Mouse (Mus musculus) lung, adult 2 months (tissue): ENCODE results near the gene Shld1. TPM values are rescaled to one million over a fixed set of nuclear protein-coding genes. Genes with fewer than 3 reads are reported as not detected.

Experiments
- DNase-seq: peaks from one replicate; pipeline ENCODE4 v3.0.0; 2022
- H3K4me1 ChIP-seq: fragments of 200-500 bp; 2 replicates; pipeline ENCODE4 v1.6.1; 2011; ENCODE audit warnings: low read length; ENCODE audit not compliant: control insufficient read depth, insufficient read depth
- H3K4me3 ChIP-seq: fragments of 200-500 bp; replicated peaks from 2 replicates; pipeline ENCODE3; 2011; ENCODE audit warnings: low read depth, mild to moderate bottlenecking, control low read depth, low read length; ENCODE audit errors: extremely low read depth
- CTCF ChIP-seq: fragments of 200-500 bp; IDR thresholded peaks from 2 replicates; pipeline ENCODE4 v1.5.1; 2011; ENCODE audit warnings: mild to moderate bottlenecking, low read length, control low read depth; ENCODE audit not compliant: insufficient read depth
- POLR2A ChIP-seq: fragments of 200-500 bp; IDR thresholded peaks from 2 replicates; pipeline ENCODE4 v1.6.1; 2011; ENCODE audit warnings: low read depth, mild to moderate bottlenecking, control low read depth, low read length, borderline replicate concordance; ENCODE audit errors: extremely low read depth
- WGBS: fragments of 180-500 bp; shearing (Covaris S2); methylation state at CpG from one replicate; pipeline ENCODE4 v1.1.7; 2018; 5-methylcytosine and 5-hydroxymethylcytosine counted together
- polyA plus RNA-seq: library from polyadenylated mRNA; depleted of rRNA; stranded (reverse); fragments of >200 nt; gene quantifications from 2 replicates; pipeline ENCODE4 v1.2.3, GENCODE M21; 2012

Gene Shld1
- polyA plus RNA-seq, 1 experiment: 17.9 TPM

- Histone ChIP-seq H3K4me1 (no peaks in the 10 kb centered on the region), H3K4me3 (no peak overlapping the region)
- no peak for DNase-seq
- no peak for TF ChIP-seq POLR2A
- TF ChIP-seq CTCF: no peak
- 90% methylated on average over 10 of the region's 10 CpGs for WGBS
These were observed 47.2 kb downstream of the Shld1 start for GRCm38 (mm10) chr2:132733603-132734573.

- Histone ChIP-seq H3K4me1 (no peaks in the 10 kb centered on the region), H3K4me3 (no peak overlapping the region)
- 73% methylated on average over 2 of the region's 2 CpGs for WGBS
- DNase-seq: no peak
- TF ChIP-seq CTCF: no peak
- no peak for TF ChIP-seq POLR2A
These were observed 52.2 kb downstream of the Shld1 start for GRCm38 (mm10) chr2:132738816-132739432.

- WGBS: 84% methylated on average over 8 of the region's 8 CpGs
- Histone ChIP-seq H3K4me1 (no peaks in the 10 kb centered on the region), H3K4me3 (no peak overlapping the region)
- DNase-seq: no peak
- TF ChIP-seq POLR2A (no peak), CTCF (no peak)
These were observed 55.2 kb downstream of the Shld1 start for GRCm38 (mm10) chr2:132741862-132742347.

- 92% methylated on average over 5 of the region's 5 CpGs for WGBS
These were observed 58.1 kb downstream of the Shld1 start for GRCm38 (mm10) chr2:132744866-132745265.

GRCm38 (mm10) chr2:132746108-132746507 is 59.4 kb downstream of the Shld1 start:
- DNase-seq: no peak
- TF ChIP-seq CTCF (no peak), POLR2A (no peak)
- Histone ChIP-seq H3K4me1 (no peaks in the 10 kb centered on the region), H3K4me3 (no peak overlapping the region)
- 81% methylated on average over 3 of the region's 3 CpGs for WGBS

More at GRCm38 (mm10) chr2:132744866-132745265, 58.1 kb downstream of the Shld1 start:
- H3K4me3 ChIP-seq: no peak overlapping the region
- TF ChIP-seq POLR2A: no peak
- TF ChIP-seq CTCF: no peak
- no peak for DNase-seq
- no peaks in the 10 kb centered on the region for H3K4me1 ChIP-seq

DNA sequence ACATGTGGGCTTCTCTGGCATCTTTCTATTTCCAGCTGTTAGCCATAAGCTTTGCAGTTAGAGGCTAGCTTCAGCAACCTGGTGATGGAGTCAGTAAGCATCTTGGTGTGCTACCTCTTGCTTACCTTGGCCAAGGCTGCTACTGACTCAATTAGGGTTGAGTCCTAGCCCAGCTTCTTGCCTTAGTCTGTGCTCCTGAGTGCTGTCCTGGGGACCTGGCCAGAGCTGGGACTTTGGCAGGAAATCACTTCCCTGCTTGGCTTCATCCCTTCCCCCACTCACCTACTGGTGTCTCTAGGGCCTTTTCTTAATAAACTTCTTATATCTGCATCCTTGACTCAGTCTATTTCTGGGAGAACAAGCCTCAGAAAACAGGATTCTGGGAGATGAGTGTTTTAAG is 64.0 kb downstream of the Shld1 start:
- no peak overlapping the region for H3K4me3 ChIP-seq
- TF ChIP-seq CTCF: no peak
- no peak for TF ChIP-seq POLR2A
- no peak for DNase-seq
- H3K4me1 ChIP-seq: no peaks in the 10 kb centered on the region

- Histone ChIP-seq H3K4me1 (no peaks in the 10 kb centered on the region), H3K4me3 (no peak overlapping the region)
- no peak for DNase-seq
- 80% methylated on average over 15 of the region's 15 CpGs for WGBS
- TF ChIP-seq POLR2A (no peak), CTCF (no peak)
These were observed 64.7 kb downstream of the Shld1 start for GRCm38 (mm10) chr2:132751141-132752066.

DNA sequence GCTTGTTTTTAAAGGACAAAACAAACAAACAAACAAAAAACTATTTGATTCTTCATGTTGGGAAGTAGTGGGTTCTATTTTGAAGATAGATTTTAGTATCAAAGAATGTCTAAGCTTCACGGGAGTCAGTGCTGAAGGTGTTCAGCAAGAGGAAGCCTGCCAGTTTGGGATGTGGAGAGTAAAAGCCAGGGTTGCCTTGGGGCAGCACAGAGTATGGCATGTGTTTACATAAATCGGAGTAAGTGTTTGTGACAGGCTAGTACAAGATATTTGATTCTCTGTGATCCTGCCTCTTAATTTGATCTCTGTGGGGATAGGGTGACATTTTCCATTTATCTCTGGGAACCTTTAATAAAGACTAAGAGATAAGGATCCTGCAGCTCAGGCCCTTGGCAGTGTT is 65.7 kb downstream of the Shld1 start:
- Histone ChIP-seq H3K4me1 (no peaks in the 10 kb centered on the region), H3K4me3 (no peak overlapping the region)
- no peak for DNase-seq
- WGBS: 46% methylated on average over 2 of the region's 2 CpGs
- TF ChIP-seq POLR2A (no peak), CTCF (no peak)

GRCm38 (mm10) chr2:132753137-132753536 is 66.4 kb downstream of the Shld1 start:
- TF ChIP-seq CTCF (no peak), POLR2A (no peak)
- no peak for DNase-seq
- WGBS: 77% methylated on average over 3 of the region's 3 CpGs
- H3K4me3 ChIP-seq: no peak overlapping the region
- H3K4me1 ChIP-seq: no peaks in the 10 kb centered on the region
